Mouse (Mus musculus) adrenal gland, adult 18-20 months (tissue): ENCODE measurements at regions not wholly inside any gene's neighbourhood (a gene's known extent, or its start where the extent isn't known, plus 50 kb on each side); places are given as distances from the start of the nearest gene placed in this dataset.

Source experiments
- DNase-seq, 2 experiments: peaks; one replicate each; pipeline ENCODE4 v3.0.0; 2021 to 2022; ENCODE audit warnings: low spot score in 2 of 2

DNA sequence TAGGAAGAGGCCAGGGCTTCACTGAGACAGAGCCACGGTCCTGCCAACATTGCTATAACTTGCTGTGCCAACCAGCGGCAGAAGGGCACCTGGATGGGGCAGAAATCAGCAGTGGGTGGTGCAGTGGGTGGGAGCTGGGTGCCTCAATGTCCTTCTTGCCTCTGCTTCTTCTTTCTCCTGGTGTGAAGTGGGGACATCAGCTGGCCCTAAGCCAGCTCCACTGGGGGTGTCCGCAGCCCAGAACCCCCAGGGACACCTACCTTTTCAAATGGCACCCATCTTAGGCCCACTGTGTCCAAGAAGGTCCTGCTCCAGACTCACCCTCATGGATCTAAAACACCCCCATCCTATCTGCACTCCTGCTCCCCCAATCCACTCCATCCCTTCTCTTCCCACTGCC lies 49.9 kb upstream of the Otos start:
- no peak for DNase-seq
